Mouse (Mus musculus) adrenal gland, adult 18-20 months (tissue): Measurements from ENCODE around the gene Olfr545. TPM values are rescaled to one million over a fixed set of nuclear protein-coding genes. Genes with fewer than 3 reads are reported as not detected.
"Not testable (repeated sequence)": the region's sequence is repeated elsewhere in the genome, so short reads cannot be mapped to it uniquely, and the experiment has no call there.

ENCODE experiments used
- DNase-seq, 2 experiments: peaks; one replicate each; pipeline ENCODE4 v3.0.0; 2021 to 2022; ENCODE audit warnings: low spot score in 2 of 2
- long read RNA-seq, 2 experiments: library from polyadenylated mRNA; stranded (forward); transcript quantifications; one replicate each; pipeline ENCODE4 v2.0.0; 2021
- total RNA-seq, 2 experiments: library from RNA; stranded (reverse); gene quantifications; 1 replicate in 1 of 2; 2 replicates in 1 of 2; pipeline ENCODE4 v1.2.3; 2021

Olfr545 gene
- not detected for total RNA-seq
- long read RNA-seq, experiment 1 = 0 reads
- long read RNA-seq, experiment 2 = 0 reads

- DNase-seq = no peak
Measured at GRCm38 (mm10) chr7:102499473-102499872, at the start of gene Olfr545. Gene Olfr545, minus strand, starts transcription at chr7:102499573.

- no peak for DNase-seq
Measured at GRCm38 (mm10) chr7:102541251-102541650, 41.9 kb upstream of the Olfr545 start.

- no peak for DNase-seq
Measured at GRCm38 (mm10) chr7:102540596-102540995, 41.2 kb upstream of the Olfr545 start, which contains the start of gene Olfr548-ps1. Gene Olfr548-ps1, plus strand, starts transcription at chr7:102540896.

GRCm38 (mm10) chr7:102534449-102534848, 35.1 kb upstream of the Olfr545 start, which contains the start of gene Olfr547:
Gene Olfr547, plus strand, starts transcription at chr7:102534749.
- DNase-seq = no peak

GRCm38 (mm10) chr7:102529052-102529451, 29.7 kb upstream of the Olfr545 start:
- DNase-seq = no peak

- DNase-seq = no peak
Measured at GRCm38 (mm10) chr7:102517051-102517335, 17.6 kb upstream of the Olfr545 start.

GRCm38 (mm10) chr7:102516261-102517050, 17.1 kb upstream of the Olfr545 start:
- no peak for DNase-seq

- no peak for DNase-seq
Measured at GRCm38 (mm10) chr7:102514144-102514543, 14.8 kb upstream of the Olfr545 start.

- peak; percentile 92 to 95 for DNase-seq
Measured at GRCm38 (mm10) chr7:102512814-102513435, 13.6 kb upstream of the Olfr545 start.

GRCm38 (mm10) chr7:102511927-102512326, 12.6 kb upstream of the Olfr545 start:
- no peak for DNase-seq

- no peak for DNase-seq
Measured at GRCm38 (mm10) chr7:102509726-102510125, 10.4 kb upstream of the Olfr545 start.

- no peak for DNase-seq
Measured at GRCm38 (mm10) chr7:102508666-102509065, 9.3 kb upstream of the Olfr545 start.

GRCm38 (mm10) chr7:102508066-102508465, 8.7 kb upstream of the Olfr545 start:
- DNase-seq = no peak

GRCm38 (mm10) chr7:102506848-102507247, 7.5 kb upstream of the Olfr545 start:
- peak; percentile 67 to 68 for DNase-seq

GRCm38 (mm10) chr7:102501986-102502385, 2.6 kb upstream of the Olfr545 start:
- DNase-seq = no peak

- DNase-seq = not testable (repeated sequence)
Measured at GRCm38 (mm10) chr7:102494416-102494815, 5.0 kb downstream of the Olfr545 start.

GRCm38 (mm10) chr7:102488161-102488560, 11.2 kb downstream of the Olfr545 start, which contains the start of gene Olfr544:
Gene Olfr544, minus strand, starts transcription at chr7:102488313.
- DNase-seq = no peak

- DNase-seq = no peak
Measured at GRCm38 (mm10) chr7:102486105-102486504, 13.3 kb downstream of the Olfr545 start.

- DNase-seq = not testable (repeated sequence)
Measured at GRCm38 (mm10) chr7:102484766-102485165, 14.6 kb downstream of the Olfr545 start.

- DNase-seq = no peak
Measured at GRCm38 (mm10) chr7:102483665-102484064, 15.7 kb downstream of the Olfr545 start.

- DNase-seq = no peak
Measured at GRCm38 (mm10) chr7:102481579-102481978, 17.8 kb downstream of the Olfr545 start, which contains the start of gene Olfr543. Gene Olfr543, minus strand, starts transcription at chr7:102481679.

GRCm38 (mm10) chr7:102480821-102481220, 18.6 kb downstream of the Olfr545 start:
- DNase-seq = no peak
